Mouse (Mus musculus) bone marrow, adult 2 months (tissue): ENCODE data around the gene Gfpt2.
A peak's percentile ranks its signal among the peaks of the same experiment; 100 is the strongest.

Experiments
- CTCF ChIP-seq: fragments of 200-500 bp; IDR thresholded peaks from 2 replicates; pipeline ENCODE4 v1.5.1; 2011; ENCODE audit warnings: low read length, control low read depth; ENCODE audit not compliant: control insufficient read depth, insufficient read depth
- POLR2A ChIP-seq: fragments of 200-500 bp; IDR thresholded peaks from 2 replicates; pipeline ENCODE4 v1.6.1; 2011; ENCODE audit warnings: low read depth, mild to moderate bottlenecking, control low read depth, low read length, borderline replicate concordance; ENCODE audit not compliant: control insufficient read depth

GRCm38 (mm10) chr11:49844969-49845368, 51.0 kb downstream of the Gfpt2 start:
- TF ChIP-seq CTCF (peak; percentile 74), POLR2A (no peak)
